In genomic region chr4:151934215-151934572, GRCm38 (mm10) we compare ENCODE assay signal across 8 mouse cellular contexts. TPM values are rescaled to one million over a fixed set of nuclear protein-coding genes. Genes with fewer than 3 reads are reported as not detected.
DNase-seq lines count a peak whose midpoint lies in the region; ATAC-seq and TF ChIP-seq lines count a peak whose summit lies in the region.

No protein-coding gene starts in this region.

- H3K9me3 ChIP-seq in hindbrain, postnatal 0 days (ENCODE audit: low read length): no peaks in the 10 kb centered on the region
- H3K9me3 ChIP-seq in midbrain, embryonic 12.5 days: no peaks in the 10 kb centered on the region

- peak overlapping the region; percentile 74 for H3K4me3 ChIP-seq in cerebellum, adult 2 months (replicated peaks; ENCODE audit: insufficient read depth, low read depth, low read length)
- peak overlapping the region; percentile 99 for H3K4me3 ChIP-seq in hindbrain, postnatal 0 days (ENCODE audit: low read length)
- peak overlapping the region; percentile 99 for H3K4me3 ChIP-seq in midbrain, embryonic 12.5 days

- no peak for TF ChIP-seq POLR2A in cerebellum, adult 2 months (IDR thresholded peaks at IDR 0.05; ENCODE audit: borderline replicate concordance, insufficient read depth, low read length)

- under 1% methylated on average over 23 of the region's 23 CpGs for WGBS in cerebellum, adult 2 months
- under 1% methylated on average over 23 of the region's 23 CpGs for WGBS in hindbrain, postnatal 0 days
- WGBS in midbrain, embryonic 12.5 days: 2% methylated on average over 23 of the region's 23 CpGs

- peak overlapping the region; percentile 94 for H3K9ac ChIP-seq in hindbrain, postnatal 0 days (replicated peaks; ENCODE audit: low read length)
- peak overlapping the region; percentile 93 for H3K9ac ChIP-seq in midbrain, embryonic 12.5 days (replicated peaks)

- no peaks in the 10 kb centered on the region for H3K27me3 ChIP-seq in cerebellum, adult 2 months (ENCODE audit: control insufficient read depth, insufficient read depth, low read length)
- no peaks in the 10 kb centered on the region for H3K27me3 ChIP-seq in hindbrain, postnatal 0 days (ENCODE audit: insufficient read depth, low read length)
- H3K27me3 ChIP-seq in midbrain, embryonic 12.5 days: 0 out of 2 replicates have a peak, but pooled peaks cover 2% of the 10 kb centered on the region

- H3K36me3 ChIP-seq in hindbrain, postnatal 0 days (ENCODE audit: insufficient read depth, low read length): no peaks in the 10 kb centered on the region
- no peaks in the 10 kb centered on the region for H3K36me3 ChIP-seq in midbrain, embryonic 12.5 days

- TF ChIP-seq CTCF in cerebellum, adult 2 months (IDR thresholded peaks at IDR 0.05; ENCODE audit: borderline replicate concordance, insufficient read depth, low read depth, low read length): no peak
- no peak for TF ChIP-seq CTCF in hindbrain, postnatal 0 days (IDR thresholded peaks at IDR 0.05; ENCODE audit: low read depth)

- no peak for ATAC-seq in hindbrain, postnatal 0 days
- no peak for ATAC-seq in midbrain, embryonic 12.5 days (ENCODE audit: low FRiP score, low read depth)

- H3K27ac ChIP-seq in cerebellum, adult 2 months (ENCODE audit: insufficient read depth, low read length): no peak overlapping the region
- H3K27ac ChIP-seq in hindbrain, postnatal 0 days: peak overlapping the region; percentile 74; the same call in 1 of the 2 replicates
- no peak overlapping the region; the same call in 1 of the 2 replicates for H3K27ac ChIP-seq in midbrain, embryonic 12.5 days (replicated peaks)

- H3K4me2 ChIP-seq in hindbrain, postnatal 0 days (ENCODE audit: low read depth, low read length): peak overlapping the region; percentile 99
- H3K4me2 ChIP-seq in midbrain, embryonic 12.5 days (replicated peaks): peak overlapping the region; percentile 99

- peaks cover 2% of the 10 kb centered on the region for H3K4me1 ChIP-seq in cerebellum, adult 2 months (ENCODE audit: control insufficient read depth, insufficient read depth, low read length)
- H3K4me1 ChIP-seq in hindbrain, postnatal 0 days (ENCODE audit: insufficient read depth, low read length): 0 out of 2 replicates have a peak, but pooled peaks cover 5% of the 10 kb centered on the region
- peaks cover 17% of the 10 kb centered on the region for H3K4me1 ChIP-seq in midbrain, embryonic 12.5 days

- no peak for DNase-seq in cerebellum, adult 2 months
- no peak for DNase-seq in cerebellum, postnatal 10 days
- peak; percentile 27 for DNase-seq in A20 (ENCODE audit: low read depth, low spot score)
- DNase-seq in embryo, embryonic 9.5 days (ENCODE audit: extremely low spot score): peak; percentile 29
- DNase-seq in hindbrain, postnatal 0 days (ENCODE audit: low spot score): no peak
- no peak for DNase-seq in layer of hippocampus, postnatal 25 days (ENCODE audit: extremely low spot score in 1 of 2, low spot score in 1 of 2)
- DNase-seq in spleen, adult 18-20 months: no peak

RNA-seq across cellular contexts. Expression of gene Dnajc11, which starts 0.7 kb away (rescaled TPM):
- 73.2 and 77.0 TPM in 2 replicates for polyA plus RNA-seq in cerebellum, adult 2 months (2012; rRNA removed)
- total RNA-seq in hindbrain, postnatal 0 days (2014; rRNA removed): 94.5 and 108 TPM in 2 replicates
- 64.1 and 65.6 TPM in 2 replicates for polyA plus RNA-seq in hindbrain, postnatal 0 days (2015; fragmentation: Nextera tagmentation; extraction: Ambion mirVana)
- 84.4 and 89.8 TPM in 2 replicates for polyA plus RNA-seq in midbrain, embryonic 12.5 days (2016; fragmentation: Nextera tagmentation; extraction: Ambion mirVana)
- total RNA-seq in layer of hippocampus, postnatal 25 days (2021): 10 to 100 TPM; 62.7 to 69.7 TPM

RNA-seq across cellular contexts. Expression of gene Thap3, which starts 54.6 kb away (rescaled TPM):
- 42.7 and 43.3 TPM in 2 replicates for polyA plus RNA-seq in cerebellum, adult 2 months (2012; rRNA removed)
- 12.1 and 14.9 TPM in 2 replicates for total RNA-seq in hindbrain, postnatal 0 days (2014; rRNA removed)
- 42.1 and 47.3 TPM in 2 replicates for polyA plus RNA-seq in hindbrain, postnatal 0 days (2015; fragmentation: Nextera tagmentation; extraction: Ambion mirVana)
- 30.9 and 33.9 TPM in 2 replicates for polyA plus RNA-seq in midbrain, embryonic 12.5 days (2016; fragmentation: Nextera tagmentation; extraction: Ambion mirVana)
- 10 to 100 TPM; 24.3 to 25.5 TPM for total RNA-seq in layer of hippocampus, postnatal 25 days (2021)

Comparison
In these comparisons a context has a peak if more than half of its experiments do, and no peak if none do; other contexts are left out.
1. DNase-seq: peak in A20 (single experiment) and embryo, embryonic 9.5 days (single experiment); none in cerebellum, adult 2 months (0 of 2), cerebellum, postnatal 10 days (0 of 2), hindbrain, postnatal 0 days (single experiment), layer of hippocampus, postnatal 25 days (0 of 2) and spleen, adult 18-20 months (0 of 2).
2. Peak in every context shown above with its lines, with median percentiles within 50 percentile points of each other: H3K4me3 ChIP-seq.